Mouse (Mus musculus) lung, postnatal 0 days (tissue): ENCODE measurements around the gene Fahd2a.

Experiments used
- CTCF ChIP-seq: IDR thresholded peaks from 2 replicates; pipeline ENCODE4 v1.5.1; 2016; ENCODE audit warnings: antibody characterized with exemption, mild to moderate bottlenecking
- EP300 ChIP-seq: IDR thresholded peaks from 2 replicates; pipeline ENCODE4 v1.6.1; 2016; ENCODE audit warnings: antibody characterized with exemption, mild to moderate bottlenecking, control low read depth

DNA sequence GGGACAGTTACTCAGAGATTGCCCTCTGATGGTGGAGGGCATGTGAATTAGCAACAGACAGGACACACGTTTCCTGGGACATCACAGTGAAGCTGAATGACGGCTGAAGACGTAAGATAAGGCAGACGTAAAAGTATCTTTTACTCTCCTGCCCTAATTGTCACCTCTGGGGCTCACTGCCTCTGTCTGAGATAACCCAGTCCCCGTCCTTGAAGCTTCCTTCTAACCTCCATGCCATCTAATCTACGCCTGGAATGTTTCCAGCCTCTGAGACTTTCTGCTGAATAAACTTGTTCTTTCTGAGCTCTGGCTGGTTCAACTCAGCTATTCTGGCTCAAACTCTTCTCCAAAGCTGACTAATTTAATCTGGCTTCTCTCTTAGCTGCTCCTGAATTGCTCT lies 7.4 kb upstream of the Fahd2a start:
- no peak for TF ChIP-seq CTCF
- TF ChIP-seq EP300, result no peak
